Mouse (Mus musculus) E14TG2a.4 (cell line): ENCODE results near the gene Irgm2.

Source experiments
- H3K27me3 ChIP-seq: 2 replicates; pipeline ENCODE4 v1.6.1; 2014; ENCODE audit warnings: low read length, control low read depth; ENCODE audit not compliant: insufficient read depth
- H3K36me3 ChIP-seq: 2 replicates; pipeline ENCODE4 v1.6.1; 2014; ENCODE audit warnings: low read length, control low read depth; ENCODE audit not compliant: insufficient read depth
- H3K4me1 ChIP-seq: replicated peaks from 2 replicates; pipeline ENCODE4 v1.6.1; 2014; ENCODE audit warnings: low read depth, low read length, control low read depth
- H3K4me3 ChIP-seq: replicated peaks from 2 replicates; pipeline ENCODE4 v1.5.1; 2014; ENCODE audit warnings: mild to moderate bottlenecking, low read length
- H3K9me3 ChIP-seq: 2 replicates; pipeline ENCODE4 v1.6.1; 2014; ENCODE audit warnings: low read length, control low read depth
- CTCF ChIP-seq: conservative IDR thresholded peaks from 2 replicates; pipeline ENCODE4 v1.5.1; 2014; ENCODE audit warnings: low read length
- NANOG ChIP-seq: IDR thresholded peaks from 2 replicates; pipeline ENCODE4 v1.6.1; 2014; ENCODE audit warnings: borderline replicate concordance, low read length, mixed read lengths
- POU5F1 ChIP-seq: IDR thresholded peaks from 2 replicates; pipeline ENCODE4 v1.6.1; 2014; ENCODE audit warnings: low read length, borderline replicate concordance

The Irgm2 gene

GRCm38 (mm10) chr11:58261826-58262225 lies 62.4 kb downstream of the Irgm2 start:
- H3K4me3 ChIP-seq = no peak overlapping the region
- H3K9me3 ChIP-seq = no peaks in the 10 kb centered on the region
- TF ChIP-seq CTCF = no peak
- no peak for TF ChIP-seq POU5F1
- TF ChIP-seq NANOG = no peak
- no peaks in the 10 kb centered on the region for H3K27me3 ChIP-seq
- no peaks in the 10 kb centered on the region for H3K4me1 ChIP-seq
- H3K36me3 ChIP-seq = no peaks in the 10 kb centered on the region

- Histone ChIP-seq H3K9me3 (no peaks in the 10 kb centered on the region), H3K4me3 (no peak overlapping the region), H3K4me1 (no peaks in the 10 kb centered on the region), H3K27me3 (no peaks in the 10 kb centered on the region), H3K36me3 (no peaks in the 10 kb centered on the region)
- TF ChIP-seq CTCF (no peak), NANOG (no peak), POU5F1 (no peak)
These were observed 62.9 kb downstream of the Irgm2 start for GRCm38 (mm10) chr11:58262336-58262735.

DNA sequence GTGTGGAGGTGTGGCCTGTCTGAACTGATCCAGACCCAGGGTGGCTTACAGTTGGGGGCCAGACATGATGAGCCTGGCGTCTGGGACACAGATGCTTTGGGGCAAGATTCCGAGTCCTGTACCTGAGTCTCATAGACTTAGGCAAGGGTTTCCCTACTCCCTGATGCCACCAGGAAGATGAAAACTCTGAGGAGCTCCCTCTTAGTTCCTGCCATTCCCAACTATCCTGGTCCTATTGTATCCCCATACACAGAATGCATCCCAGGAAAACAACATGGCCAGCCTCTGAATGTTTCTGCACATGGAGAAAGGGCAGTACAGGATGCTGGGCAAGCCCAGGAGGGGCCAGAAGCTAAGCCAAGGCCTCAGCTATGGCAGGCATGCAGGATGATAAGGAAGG lies 64.1 kb downstream of the Irgm2 start:
- no peaks in the 10 kb centered on the region for H3K27me3 ChIP-seq
- TF ChIP-seq POU5F1 (no peak), NANOG (no peak), CTCF (no peak)
- H3K4me3 ChIP-seq = no peak overlapping the region
- no peaks in the 10 kb centered on the region for H3K9me3 ChIP-seq
- no peaks in the 10 kb centered on the region for H3K36me3 ChIP-seq
- no peaks in the 10 kb centered on the region for H3K4me1 ChIP-seq

- TF ChIP-seq NANOG (no peak), CTCF (no peak), POU5F1 (no peak)
- no peaks in the 10 kb centered on the region for H3K27me3 ChIP-seq
These were observed 65.1 kb downstream of the Irgm2 start for GRCm38 (mm10) chr11:58264546-58264945.

GRCm38 (mm10) chr11:58268285-58268684 lies 68.9 kb downstream of the Irgm2 start:
- Histone ChIP-seq H3K4me3 (no peak overlapping the region), H3K9me3 (no peaks in the 10 kb centered on the region), H3K4me1 (no peaks in the 10 kb centered on the region), H3K27me3 (no peaks in the 10 kb centered on the region), H3K36me3 (no peaks in the 10 kb centered on the region)
- TF ChIP-seq POU5F1 (no peak), CTCF (no peak), NANOG (no peak)

More at GRCm38 (mm10) chr11:58264546-58264945, 65.1 kb downstream of the Irgm2 start:
- Histone ChIP-seq H3K4me1 (no peaks in the 10 kb centered on the region), H3K9me3 (no peaks in the 10 kb centered on the region), H3K4me3 (no peak overlapping the region), H3K36me3 (no peaks in the 10 kb centered on the region)
